Mouse (Mus musculus) embryo, embryonic 10 days (tissue): ENCODE measurements around the gene Kmt5b.

Experiments
- DNase-seq: peaks from one replicate; pipeline ENCODE4 v3.0.0-alpha.2; 2015; ENCODE audit warnings: low spot score

The Kmt5b gene

DNA sequence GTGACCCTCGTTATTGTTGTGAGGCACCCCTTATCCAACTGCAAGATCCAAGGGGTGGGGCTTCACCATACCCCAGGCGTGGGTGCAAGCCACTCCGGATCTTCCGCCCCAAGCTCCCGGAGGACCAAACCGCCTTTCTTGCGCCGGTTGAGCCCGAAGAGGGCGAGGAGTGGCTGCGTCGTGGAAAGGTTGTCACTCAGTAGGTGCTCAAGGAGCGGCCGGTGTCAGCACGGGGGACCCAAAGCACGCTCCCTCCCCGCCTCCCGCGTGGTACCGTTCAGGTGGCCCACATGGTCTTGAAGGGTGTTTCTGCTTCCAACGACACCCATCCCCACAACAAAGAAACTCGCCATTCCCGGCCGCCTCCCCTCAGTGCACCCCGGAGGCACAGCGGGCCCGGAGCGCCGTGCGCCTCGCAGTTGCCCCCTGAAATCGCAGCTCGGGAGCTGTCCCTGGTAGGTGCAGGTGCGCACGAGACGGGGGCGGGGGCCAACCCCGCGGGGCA lies at the start of gene Kmt5b:
TSS of gene Kmt5b (plus strand) at position 146 of the 505 bp plus-strand sequence.
- peak; percentile 43 for DNase-seq

DNA sequence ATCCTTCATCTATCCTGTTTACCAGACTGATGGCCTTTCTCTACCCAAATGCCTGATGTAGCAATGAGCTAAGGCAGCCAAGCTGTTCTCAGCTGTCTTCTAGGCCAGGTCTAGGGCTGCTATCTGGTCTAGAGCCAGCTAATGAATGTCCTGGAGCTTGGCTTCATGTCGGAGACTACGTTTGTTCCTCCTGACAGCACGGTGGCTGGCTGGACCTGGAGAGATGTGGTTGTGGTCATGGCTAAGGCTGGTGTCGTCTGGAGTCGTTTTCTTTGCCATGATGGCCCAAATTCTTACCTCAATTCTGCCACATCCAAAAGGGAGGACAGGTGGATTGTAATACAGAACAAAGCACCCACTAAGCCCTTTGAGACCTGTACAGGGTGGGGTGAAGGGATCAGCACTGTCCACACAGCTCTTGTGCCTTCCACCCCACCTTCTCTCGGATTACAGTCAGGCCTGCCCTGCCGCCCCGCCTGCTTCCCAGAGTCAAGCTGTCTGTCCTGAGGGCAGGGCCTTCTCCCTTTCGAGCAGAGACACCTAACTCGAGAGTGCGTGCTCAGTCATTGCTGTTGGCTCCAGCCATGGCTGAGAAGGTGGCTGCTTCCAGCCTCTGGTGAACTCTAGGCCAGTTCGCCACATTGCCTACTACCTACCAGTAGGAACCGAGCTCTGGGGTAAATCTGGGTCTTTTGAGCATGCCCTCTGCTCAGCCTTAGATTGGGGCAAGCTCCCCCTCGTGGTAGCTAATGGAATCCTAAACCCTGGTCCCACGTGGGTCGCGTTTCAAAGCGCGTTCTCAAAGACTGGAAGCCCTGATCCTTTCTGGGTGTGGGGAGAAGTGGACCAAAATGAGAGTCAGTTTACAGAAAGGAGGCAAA lies 48.5 kb upstream of the Kmt5b start:
- DNase-seq = peak; percentile 85

- DNase-seq = peak; percentile 74
Observed at GRCm38 (mm10) chr19:3719362-3719891, 47.8 kb upstream of the Kmt5b start.

- no peak for DNase-seq
Observed at GRCm38 (mm10) chr19:3723170-3723569, 44.1 kb upstream of the Kmt5b start.

DNA sequence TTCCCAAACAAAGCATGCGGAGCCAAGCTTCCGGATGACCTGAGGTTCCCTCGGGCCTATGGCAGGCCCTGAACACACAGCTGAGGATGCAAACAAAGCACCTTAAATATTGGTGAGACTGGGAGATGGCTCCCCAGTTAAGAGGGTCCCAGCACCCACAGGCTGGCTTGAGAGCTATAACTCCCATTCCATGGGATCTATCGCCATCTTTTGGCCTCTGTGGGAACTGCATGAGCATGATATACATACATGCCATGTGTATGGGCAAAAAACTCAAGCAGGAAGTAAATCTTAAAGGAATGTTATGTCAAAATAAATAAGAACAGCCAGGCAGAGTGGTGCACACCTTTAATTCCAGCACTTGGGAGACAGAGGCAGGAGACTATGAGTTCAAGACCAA lies 43.3 kb upstream of the Kmt5b start:
- DNase-seq = peak; percentile 53

DNA sequence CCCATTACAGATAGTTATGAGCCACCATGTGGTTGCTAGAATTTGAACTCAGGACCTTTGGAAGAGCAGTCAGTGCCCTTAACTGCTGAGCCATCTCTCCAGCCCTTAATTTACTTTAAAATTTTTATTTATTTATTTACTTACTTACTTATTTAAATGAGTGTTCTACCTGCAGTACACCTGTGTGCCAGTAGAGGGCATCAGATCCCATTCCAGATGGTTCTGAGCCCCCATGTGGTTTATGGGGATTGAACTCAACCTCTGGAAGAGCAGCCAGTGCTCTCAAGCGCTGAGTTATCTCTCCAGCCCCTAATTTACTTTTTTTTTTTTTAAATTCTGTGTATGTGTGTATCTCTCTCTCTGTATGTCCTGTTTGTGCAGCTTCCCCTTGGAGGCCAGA lies 42.4 kb upstream of the Kmt5b start:
- DNase-seq = peak; percentile 76

DNA sequence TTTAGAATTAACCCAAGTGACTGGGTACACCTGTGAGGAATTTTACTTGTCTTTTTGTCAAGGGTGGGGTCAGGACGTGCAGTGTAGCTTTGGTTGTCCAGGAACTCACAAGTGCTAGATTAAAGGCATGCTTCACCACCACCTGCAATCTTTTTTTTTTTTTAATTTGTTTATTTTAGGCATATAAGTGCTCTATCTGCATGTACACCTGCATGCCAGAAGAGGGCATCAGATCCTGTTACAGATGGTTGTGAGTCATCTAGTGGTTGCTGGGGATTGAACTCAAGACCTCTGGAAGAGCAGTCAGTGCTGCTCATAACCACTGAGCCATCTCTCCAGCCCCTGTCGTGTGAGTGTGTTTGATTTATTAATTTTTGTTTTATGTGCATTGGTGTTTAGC lies 38.3 kb upstream of the Kmt5b start:
- DNase-seq = no peak

- no peak for DNase-seq
Observed at GRCm38 (mm10) chr19:3730781-3731646, 36.2 kb upstream of the Kmt5b start.

- DNase-seq = no peak
Observed at GRCm38 (mm10) chr19:3736001-3736400, 31.2 kb upstream of the Kmt5b start.

DNA sequence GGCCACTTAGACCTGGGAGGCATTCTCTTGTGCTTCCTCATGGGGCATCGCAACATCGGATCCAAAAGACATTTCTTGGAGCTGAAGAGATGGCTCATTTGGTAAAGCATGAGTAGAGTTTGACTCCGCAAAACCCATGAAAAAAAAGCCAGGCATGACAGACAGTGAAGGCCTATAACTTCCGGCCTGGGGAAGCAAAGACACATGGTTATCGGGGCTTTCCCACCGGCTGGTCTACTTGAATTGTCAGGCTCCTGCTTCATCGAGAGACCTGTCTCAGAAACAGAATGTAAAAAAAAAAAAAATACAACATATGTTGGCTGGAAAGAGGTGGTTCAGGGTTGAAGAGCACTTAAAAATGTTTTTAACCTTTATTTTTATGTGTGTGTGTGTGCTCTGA lies 27.6 kb upstream of the Kmt5b start:
- no peak for DNase-seq

- no peak for DNase-seq
Observed at GRCm38 (mm10) chr19:3742716-3743115, 24.5 kb upstream of the Kmt5b start.

DNA sequence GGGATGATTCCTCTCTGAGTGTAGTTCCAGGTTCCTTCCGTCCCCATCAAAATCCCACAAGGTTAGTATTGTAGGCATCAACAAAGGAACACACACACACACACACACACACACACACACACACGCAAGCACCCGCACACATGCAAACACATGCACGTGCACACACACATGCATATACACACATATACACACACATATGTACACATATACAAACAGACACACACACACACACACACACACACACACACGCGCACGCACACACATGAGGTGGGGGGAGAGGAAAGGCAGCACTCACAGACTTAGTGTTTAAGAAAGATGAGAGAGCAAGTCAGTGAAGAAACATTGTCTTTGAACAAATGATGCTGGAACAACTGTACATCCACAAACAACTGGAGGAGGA lies 23.9 kb upstream of the Kmt5b start:
- DNase-seq = no peak

GRCm38 (mm10) chr19:3743851-3744512 lies 23.2 kb upstream of the Kmt5b start:
- peak; percentile 78 for DNase-seq

DNA sequence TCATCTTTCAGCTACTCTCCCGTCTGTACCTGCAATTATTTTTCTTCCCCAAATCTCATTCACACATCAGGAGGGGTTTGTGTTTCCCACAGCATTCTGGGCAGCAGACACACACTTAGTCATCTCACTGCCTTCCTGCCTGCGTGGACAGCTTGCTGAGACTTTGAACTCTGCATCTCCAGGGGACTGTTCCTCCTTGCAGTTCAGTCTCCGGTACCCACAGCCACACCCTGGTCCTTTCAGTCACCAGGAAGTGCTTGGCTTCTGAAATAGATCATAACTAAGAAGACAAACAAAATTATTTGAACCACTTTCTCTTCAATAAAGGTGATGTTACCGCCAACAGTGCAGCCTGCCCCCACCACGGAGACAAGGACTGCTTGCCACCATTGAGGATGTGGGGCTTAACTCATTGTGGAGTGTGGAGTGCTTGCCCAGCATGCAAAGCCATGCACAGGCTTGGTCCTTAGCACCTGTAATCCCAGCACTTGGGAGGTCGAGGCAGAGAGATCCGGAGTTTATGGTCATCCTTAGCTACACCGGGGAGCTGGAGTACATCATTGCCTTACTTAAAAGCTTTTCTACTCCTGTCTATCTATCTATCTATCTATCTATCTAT lies 14.5 kb upstream of the Kmt5b start:
- DNase-seq = no peak

- DNase-seq = no peak
Observed at GRCm38 (mm10) chr19:3753240-3753633, 14.0 kb upstream of the Kmt5b start.

DNA sequence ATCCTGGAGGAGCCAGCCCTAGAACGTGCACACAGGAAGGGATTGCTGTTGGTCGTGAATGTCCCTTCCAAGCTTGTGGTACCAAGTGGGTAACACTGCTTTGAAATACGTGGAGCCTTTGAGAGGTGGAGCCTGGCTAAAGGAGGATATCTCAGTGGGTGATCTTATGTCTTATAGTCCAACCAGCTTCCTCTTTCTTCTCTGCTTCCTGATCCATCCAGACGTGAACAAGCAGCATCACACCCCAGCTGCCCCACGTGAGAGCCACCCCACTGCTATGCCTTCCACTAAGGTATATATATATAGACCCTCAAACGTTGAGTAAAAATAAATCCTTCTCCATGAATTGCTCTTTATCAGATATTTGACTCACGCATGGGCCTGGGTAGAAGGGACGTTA lies 13.5 kb upstream of the Kmt5b start:
- DNase-seq = no peak

DNA sequence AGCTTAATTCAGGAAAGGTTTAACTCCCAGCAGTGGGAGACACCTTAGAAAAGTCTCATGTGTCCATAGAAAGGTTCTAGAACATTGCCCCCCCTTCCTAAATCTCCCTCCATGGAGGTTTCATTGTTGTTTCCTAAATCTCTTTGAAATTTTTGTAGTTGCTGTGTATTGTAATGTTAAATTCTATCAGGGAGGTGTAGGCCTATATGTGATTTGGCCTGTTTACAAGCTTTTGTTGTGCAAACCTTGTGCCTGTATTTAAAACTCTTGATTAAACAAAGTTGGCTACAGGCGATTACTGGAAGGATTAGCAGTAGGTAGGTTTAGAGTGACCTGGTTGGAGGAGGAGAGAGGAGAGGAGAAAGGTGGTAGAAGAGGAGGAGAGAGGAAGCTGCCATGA lies 9.4 kb upstream of the Kmt5b start:
- no peak for DNase-seq

- DNase-seq = no peak
Observed at GRCm38 (mm10) chr19:3765221-3765820, 1.9 kb upstream of the Kmt5b start.

DNA sequence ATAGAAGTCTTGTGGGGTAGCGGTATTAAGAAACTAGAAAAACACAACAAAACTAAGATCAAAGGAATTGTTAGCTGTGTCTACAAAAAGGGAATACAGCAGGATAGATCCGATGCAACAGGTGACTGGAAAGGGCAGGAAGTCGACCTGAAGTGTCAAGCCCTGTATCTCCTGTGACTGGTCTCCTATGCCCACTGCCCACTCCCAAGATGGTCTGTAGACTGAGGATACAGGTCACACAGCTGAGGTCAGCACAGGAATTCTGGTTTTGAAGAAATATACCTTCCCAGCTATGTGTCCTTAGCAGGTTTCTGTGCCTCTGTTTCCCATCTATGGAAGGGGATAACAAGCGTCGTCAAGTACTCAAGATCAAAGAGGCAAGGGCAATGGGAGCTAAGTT lies 843 bp upstream of the Kmt5b start:
- DNase-seq = no peak

DNA sequence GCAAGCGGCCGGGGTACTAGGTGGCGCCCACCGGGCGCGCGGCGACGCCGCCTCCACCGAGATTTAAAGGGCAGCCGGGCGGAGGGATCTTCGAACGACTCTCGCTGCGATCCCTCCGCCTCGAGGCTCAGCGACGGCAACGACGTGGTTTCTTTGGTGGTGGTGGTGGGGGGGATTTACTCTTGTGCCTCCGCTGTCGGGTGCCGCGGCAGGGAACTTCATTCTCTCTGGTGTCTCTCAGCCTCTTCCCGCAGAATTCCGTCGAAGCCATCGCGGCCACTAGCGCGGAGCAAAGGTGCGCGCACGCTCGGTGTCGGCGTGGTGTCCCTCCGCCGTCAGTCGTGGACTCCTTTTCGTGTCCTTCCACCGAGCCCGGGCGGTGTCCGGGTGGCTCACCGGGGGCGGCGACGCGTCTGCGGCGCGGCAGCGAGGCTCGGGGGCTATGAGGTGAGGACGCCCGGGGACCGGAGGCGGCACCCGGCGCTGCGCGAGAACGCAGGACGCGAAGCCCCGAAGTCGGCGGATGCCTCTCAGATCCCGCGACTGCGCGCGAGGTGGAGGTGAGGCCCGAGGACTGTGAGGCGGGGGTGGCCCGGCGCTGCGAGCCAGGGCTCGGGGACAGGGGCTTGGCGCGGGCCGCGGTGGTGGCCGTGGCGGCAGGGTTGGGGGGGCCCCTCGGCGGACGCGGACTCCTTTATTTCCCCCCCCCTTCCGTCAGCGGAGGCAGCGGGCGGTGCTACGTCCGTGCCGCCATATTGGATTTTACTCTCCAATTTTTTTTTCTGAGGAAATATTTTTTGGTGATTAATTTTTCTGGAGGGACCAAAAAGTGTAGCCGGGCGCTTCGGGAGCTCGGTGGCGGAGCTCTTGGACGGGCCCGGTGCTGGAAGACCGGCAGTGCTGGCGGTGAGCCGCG lies 818 bp downstream of the Kmt5b start:
- peak; percentile 93 for DNase-seq
